Mouse (Mus musculus): ENCODE results near the gene Cfap73.

DNA sequence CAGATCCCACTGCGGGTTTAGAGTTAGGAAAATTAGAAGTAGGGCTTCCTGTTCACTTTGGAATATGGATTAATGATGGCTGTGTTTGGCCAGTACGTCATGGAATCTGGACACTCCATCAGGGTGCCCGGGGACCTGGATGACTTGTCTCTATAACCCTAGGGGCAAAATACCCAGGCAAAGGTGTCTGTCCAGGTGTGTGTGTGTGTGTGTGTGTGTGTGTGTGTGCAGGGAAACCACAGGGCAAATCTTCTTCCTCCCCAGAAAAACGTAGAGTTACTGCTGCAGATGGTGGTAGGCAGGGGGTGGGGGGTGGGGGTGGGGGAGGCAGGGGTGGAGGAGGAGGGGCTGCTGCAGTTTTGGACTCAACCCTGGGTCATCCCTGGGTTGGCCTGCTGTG, 13.3 kb upstream of the Cfap73 start:
- TF ChIP-seq POLR2A (IDR thresholded peaks at IDR 0.05; ENCODE audit: insufficient read depth, low read depth, low read length) (no peak), EP300 (IDR thresholded peaks at IDR 0.05; ENCODE audit: insufficient read depth, low read depth, low read length) (no peak)

All from heart, adult 2 months (tissue).